Comparison of ENCODE assay signal across 9 mouse cellular contexts in genomic region chr4:120032984-120033355, GRCm38 (mm10). TPM values are rescaled to one million over a fixed set of nuclear protein-coding genes. Genes with fewer than 3 reads are reported as not detected.
DNase-seq lines count a peak whose midpoint lies in the region; ATAC-seq and TF ChIP-seq lines count a peak whose summit lies in the region.
"Had no signal": no experiment of that assay in that cellular context is flagged by ENCODE, and none has a peak within 500 bp of the region (broad histone marks: within the 10 kb centered on the region; RNA-seq: fewer than 3 reads in every experiment).

No protein-coding gene starts in this region.

- peak overlapping the region; percentile 57 for H3K9ac ChIP-seq in limb, embryonic 14.5 days (ENCODE audit: low read depth, low read length, severe bottlenecking)

- WGBS in heart, embryonic 10.5 days = under 1% methylated on average over 38 of the region's 38 CpGs
- 1% methylated on average over 28 of the region's 38 CpGs for WGBS in limb, embryonic 14.5 days
- under 1% methylated on average over 38 of the region's 38 CpGs for WGBS in olfactory bulb, adult 2 months

- no peak for DNase-seq in heart, embryonic 10.5 days (ENCODE audit: low spot score)
- DNase-seq in heart, adult 8-10 months (ENCODE audit: low spot score) = no peak
- DNase-seq in urinary bladder, postnatal 14 days (ENCODE audit: low spot score) = peak; percentile 16
- DNase-seq in urinary bladder, postnatal 10 days (ENCODE audit: low spot score) = no peak
- DNase-seq in frontal cortex, postnatal 25 days (ENCODE audit: low spot score in 2 of 2) = peak; percentile 47 to 50
- DNase-seq in limb, embryonic 14.5 days (ENCODE audit: low spot score) = no peak
- no peak for DNase-seq in cerebellum, postnatal 25 days

- peaks cover 15% of the 10 kb centered on the region for H3K4me1 ChIP-seq in heart, embryonic 10.5 days
- peaks cover 5% of the 10 kb centered on the region; the same call in 1 of the 2 replicates for H3K4me1 ChIP-seq in limb, embryonic 14.5 days (ENCODE audit: control insufficient read depth, insufficient read depth, low read length)
- peaks cover 39% of the 10 kb centered on the region for H3K4me1 ChIP-seq in olfactory bulb, adult 2 months (ENCODE audit: control insufficient read depth, insufficient read depth, low read length)

- peaks cover 80% of the 10 kb centered on the region for H3K27me3 ChIP-seq in heart, embryonic 10.5 days (ENCODE audit: insufficient read depth, poor library complexity, severe bottlenecking)
- H3K27me3 ChIP-seq in limb, embryonic 14.5 days (ENCODE audit: control insufficient read depth, insufficient read depth, low read length) = peaks cover 42% of the 10 kb centered on the region

- TF ChIP-seq CTCF in olfactory bulb, adult 2 months (IDR thresholded peaks at IDR 0.05; ENCODE audit: insufficient read depth, low read depth, low read length) = no peak

- H3K27ac ChIP-seq in heart, embryonic 10.5 days = peak overlapping the region; percentile 76
- H3K27ac ChIP-seq in limb, embryonic 14.5 days (replicated peaks; ENCODE audit: low read depth, low read length) = no peak overlapping the region
- peak overlapping the region; percentile 70 for H3K27ac ChIP-seq in olfactory bulb, adult 2 months (ENCODE audit: insufficient read depth, low read depth, low read length)

- no peaks in the 10 kb centered on the region for H3K9me3 ChIP-seq in heart, embryonic 10.5 days
- no peaks in the 10 kb centered on the region for H3K9me3 ChIP-seq in limb, embryonic 14.5 days (ENCODE audit: control insufficient read depth, low read length)

- 0 out of 2 replicates have a peak, but pooled peaks have one; percentile 7 for ATAC-seq in limb, embryonic 14.5 days (ENCODE audit: low FRiP score, low read depth)

- H3K36me3 ChIP-seq in heart, embryonic 10.5 days = no peaks in the 10 kb centered on the region
- H3K36me3 ChIP-seq in limb, embryonic 14.5 days (ENCODE audit: control insufficient read depth, insufficient read depth, low read length) = no peaks in the 10 kb centered on the region

- no peak for TF ChIP-seq POLR2A in limb, embryonic 14.5 days (IDR thresholded peaks at IDR 0.05; ENCODE audit: borderline replicate concordance, extremely low read depth, insufficient read depth, insufficient read length)
- no peak for TF ChIP-seq POLR2A in olfactory bulb, adult 2 months (IDR thresholded peaks at IDR 0.05; ENCODE audit: insufficient read depth, low read depth, low read length)

- H3K4me3 ChIP-seq in heart, embryonic 10.5 days = peak overlapping the region; percentile 74
- H3K4me3 ChIP-seq in limb, embryonic 14.5 days (replicated peaks; ENCODE audit: low read length) = peak overlapping the region; percentile 53
- peak overlapping the region; percentile 81 for H3K4me3 ChIP-seq in olfactory bulb, adult 2 months (ENCODE audit: insufficient read depth, low read depth, low read length)

- peak overlapping the region; percentile 98 for H3K4me2 ChIP-seq in limb, embryonic 14.5 days (replicated peaks; ENCODE audit: low read depth, low read length, severe bottlenecking)

RNA-seq across cellular contexts. Expression of gene AL607142.1, which starts 31.8 kb away (rescaled TPM):
- not detected in 2 replicates for polyA plus RNA-seq in heart, embryonic 10.5 days (2016; fragmentation: Nextera tagmentation; extraction: Ambion mirVana)
- total RNA-seq in heart, adult 8-10 months (2022) = not detected
- not detected in 2 replicates for polyA plus RNA-seq in limb, embryonic 14.5 days (2012; rRNA removed)
- not detected in 2 replicates for polyA plus RNA-seq in limb, embryonic 14.5 days (2014; fragmentation: Nextera tagmentation; extraction: Ambion mirVana)
- polyA plus RNA-seq in olfactory bulb, adult 2 months (2012; ENCODE audit: insufficient read depth, insufficient read length, low replicate concordance, missing spikeins) = not detected in 2 replicates
- polyA plus RNA-seq: large intestine, adult 2 months had no signal

Comparison
In these comparisons a context has a peak if more than half of its experiments do, and no peak if none do; other contexts are left out.
1. DNase-seq: peak in urinary bladder, postnatal 14 days (single experiment) and frontal cortex, postnatal 25 days (2 of 2); none in heart, embryonic 10.5 days (single experiment), heart, adult 8-10 months (single experiment), urinary bladder, postnatal 10 days (single experiment), limb, embryonic 14.5 days (single experiment) and cerebellum, postnatal 25 days (0 of 2).
2. Peak in every context shown above with its lines, with median percentiles within 50 percentile points of each other: H3K4me3 ChIP-seq.